Mouse (Mus musculus) induced T-regulatory cell, adult 2 months (primary cell): Measurements from ENCODE around the gene Snd1.
"Not testable (repeated sequence)": the region's sequence is repeated elsewhere in the genome, so short reads cannot be mapped to it uniquely, and the experiment has no call there.

Source experiments
- DNase-seq: peaks from one replicate; pipeline ENCODE4 v3.0.0-alpha.2; 2012; ENCODE audit warnings: low read depth

Gene Snd1

DNA sequence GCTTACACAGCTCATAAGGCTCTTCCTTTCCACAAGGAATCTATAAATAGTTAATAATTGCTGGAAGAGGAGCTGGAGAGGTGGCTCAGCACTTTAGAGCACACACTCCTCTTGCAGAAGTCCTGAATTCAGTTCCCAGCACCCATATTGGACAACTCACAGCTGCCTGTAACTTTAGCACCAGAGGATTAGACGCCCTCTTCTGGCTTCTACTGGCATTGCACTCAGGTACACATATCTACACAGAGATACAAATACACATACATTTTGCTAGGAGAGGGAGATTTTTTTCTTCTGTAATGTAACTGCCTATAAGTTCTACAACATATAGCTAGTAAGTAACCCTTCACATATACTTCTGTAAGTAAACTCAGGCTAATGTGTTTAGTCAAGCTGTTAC is 440.0 kb downstream of the Snd1 start:
- DNase-seq = peak; percentile 42

- no peak for DNase-seq
Measured at GRCm38 (mm10) chr6:28916630-28917029, 441.7 kb downstream of the Snd1 start.

DNA sequence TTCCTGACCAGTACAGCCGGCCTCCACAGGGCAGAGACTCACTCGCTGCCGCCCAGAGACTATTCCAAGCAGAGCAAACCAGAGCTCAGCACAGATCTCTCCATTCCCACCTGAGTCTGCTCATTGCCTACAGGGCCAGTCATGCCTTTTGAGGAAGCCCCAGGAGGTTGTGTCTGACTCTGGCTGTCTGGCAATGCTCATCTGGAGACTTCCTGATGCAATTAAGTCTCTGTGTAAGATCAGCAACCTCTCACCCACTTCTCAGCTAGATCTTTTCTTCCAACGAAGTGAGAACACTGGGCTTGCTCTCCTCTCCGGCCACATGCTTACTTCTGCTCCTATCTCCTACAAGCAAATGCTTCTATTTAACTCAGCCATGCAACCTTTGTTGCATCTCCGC is 444.4 kb downstream of the Snd1 start:
- DNase-seq = no peak

DNA sequence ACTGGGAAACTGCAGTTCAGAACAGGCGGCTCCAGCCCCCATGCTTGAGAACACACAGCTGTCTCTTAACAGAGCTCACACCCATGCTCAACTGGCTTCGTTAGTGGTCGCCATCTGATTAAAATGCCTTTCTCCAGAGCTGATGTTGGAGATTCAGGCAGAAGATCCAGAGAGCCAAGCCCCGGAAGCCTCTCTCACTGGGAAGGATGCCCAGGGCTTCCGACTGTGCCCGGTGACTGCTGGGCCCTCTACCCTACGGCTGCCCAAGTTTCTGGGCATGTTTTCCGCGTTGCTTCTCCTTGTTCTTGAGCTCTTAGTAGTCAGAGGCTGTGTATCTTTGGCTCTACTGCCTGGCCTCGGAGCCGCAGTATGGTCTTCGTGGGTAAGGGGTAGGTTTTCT is 447.4 kb downstream of the Snd1 start:
- no peak for DNase-seq

DNA sequence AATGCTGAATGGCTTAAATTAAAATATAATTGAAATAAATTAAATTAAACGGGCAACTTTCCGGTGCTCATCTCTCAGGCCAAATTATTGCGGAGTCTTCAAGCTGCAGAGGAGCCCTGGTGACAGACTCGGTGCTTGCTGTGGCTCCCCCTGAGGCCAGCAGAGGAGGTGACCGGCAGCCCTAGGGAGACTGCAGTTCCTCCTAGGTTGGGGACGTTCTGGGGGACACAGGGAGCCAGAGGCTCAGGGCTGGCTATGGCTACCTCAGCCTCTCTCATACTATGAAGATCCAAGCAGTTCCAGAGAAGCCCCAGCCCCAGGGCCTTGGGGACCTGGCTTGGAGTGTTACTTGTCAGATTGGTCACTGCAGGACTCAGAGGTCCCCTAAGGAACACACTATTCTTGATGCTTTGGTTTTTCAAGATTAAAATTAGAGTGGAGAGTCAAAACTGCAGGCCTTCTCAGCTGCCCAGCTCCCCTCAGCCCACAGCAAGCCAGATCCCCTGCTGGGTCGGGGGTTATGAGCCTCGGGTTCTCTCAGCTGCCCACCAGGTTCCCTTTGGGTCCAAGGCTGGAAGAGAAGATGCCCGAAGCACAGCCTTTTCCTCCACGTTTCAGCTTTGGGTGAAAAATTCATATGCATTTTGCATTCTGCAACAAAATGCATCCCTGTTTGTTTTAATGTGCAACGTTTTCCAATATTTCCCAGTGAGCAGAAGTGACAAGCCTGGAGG is 448.3 kb downstream of the Snd1 start:
- no peak for DNase-seq

- DNase-seq = no peak
Measured at GRCm38 (mm10) chr6:28923837-28924236, 448.9 kb downstream of the Snd1 start.

DNA sequence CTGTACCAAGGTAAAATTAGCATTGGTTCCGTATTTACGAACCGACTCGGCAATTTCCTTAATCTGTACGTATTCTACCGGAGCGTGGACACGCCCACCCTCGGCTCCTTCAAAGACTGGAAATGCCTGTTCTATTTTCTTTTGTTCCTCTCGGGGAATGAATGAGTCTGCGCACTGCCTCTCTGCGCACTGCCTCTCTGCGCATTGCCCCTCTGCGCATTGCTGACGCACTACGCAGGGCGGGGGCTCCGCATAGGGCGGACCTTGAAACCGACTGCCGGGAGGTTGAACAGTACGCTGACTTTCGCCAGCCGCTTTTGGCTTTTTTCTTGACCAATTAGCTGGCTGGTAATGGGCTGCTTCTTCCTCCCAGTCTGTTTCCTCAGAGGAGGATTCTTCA is 453.0 kb downstream of the Snd1 start:
- not testable (repeated sequence) for DNase-seq

DNA sequence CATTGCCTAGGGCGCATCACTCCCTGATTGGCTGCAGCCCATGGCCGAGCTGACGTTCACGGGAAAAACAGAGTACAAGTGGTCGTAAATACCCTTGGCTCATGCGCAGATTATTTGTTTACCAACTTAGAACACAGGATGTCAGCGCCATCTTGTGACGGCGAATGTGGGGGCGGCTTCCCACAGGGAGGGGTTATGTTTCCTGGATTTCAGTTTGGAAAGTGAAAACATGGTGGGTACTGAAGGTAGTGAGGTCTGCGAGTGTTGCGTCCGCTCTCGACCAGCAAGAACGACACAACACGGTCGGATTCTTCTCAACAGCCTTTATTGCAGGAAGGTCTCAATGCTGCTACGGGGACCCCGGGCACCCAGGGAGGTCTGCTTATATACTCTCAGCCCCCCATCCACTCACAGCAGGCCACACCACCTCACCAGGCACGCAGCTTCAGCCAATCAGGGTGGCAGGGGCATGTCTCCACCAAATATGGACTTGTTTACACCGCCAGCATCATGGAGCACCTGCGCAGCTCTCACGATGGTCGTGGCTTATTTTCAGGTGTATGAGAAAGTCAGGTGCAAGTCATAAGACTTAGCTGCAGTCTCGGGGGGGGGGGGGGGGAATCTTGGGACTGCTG is 454.3 kb downstream of the Snd1 start:
- DNase-seq = peak; percentile 72

DNA sequence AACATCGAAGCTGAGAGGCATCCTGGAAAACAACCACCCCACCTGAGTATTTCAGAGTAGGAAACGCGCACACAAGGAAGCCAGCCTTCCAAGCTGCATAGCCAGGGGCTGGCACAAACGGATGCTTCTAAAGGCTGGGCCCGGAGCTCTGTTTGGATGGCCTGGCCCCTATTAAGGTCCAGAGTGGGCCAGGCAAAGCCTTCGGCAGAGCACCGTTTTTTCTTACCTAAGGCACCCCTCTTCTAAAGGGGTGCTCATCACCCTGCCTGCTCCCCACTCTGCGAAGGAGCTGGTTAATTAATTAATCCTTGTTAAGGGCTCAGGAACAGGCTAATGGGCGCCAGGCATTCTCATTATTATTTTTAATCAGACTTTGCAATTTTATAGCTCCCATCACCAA is 456.3 kb downstream of the Snd1 start:
- no peak for DNase-seq

DNA sequence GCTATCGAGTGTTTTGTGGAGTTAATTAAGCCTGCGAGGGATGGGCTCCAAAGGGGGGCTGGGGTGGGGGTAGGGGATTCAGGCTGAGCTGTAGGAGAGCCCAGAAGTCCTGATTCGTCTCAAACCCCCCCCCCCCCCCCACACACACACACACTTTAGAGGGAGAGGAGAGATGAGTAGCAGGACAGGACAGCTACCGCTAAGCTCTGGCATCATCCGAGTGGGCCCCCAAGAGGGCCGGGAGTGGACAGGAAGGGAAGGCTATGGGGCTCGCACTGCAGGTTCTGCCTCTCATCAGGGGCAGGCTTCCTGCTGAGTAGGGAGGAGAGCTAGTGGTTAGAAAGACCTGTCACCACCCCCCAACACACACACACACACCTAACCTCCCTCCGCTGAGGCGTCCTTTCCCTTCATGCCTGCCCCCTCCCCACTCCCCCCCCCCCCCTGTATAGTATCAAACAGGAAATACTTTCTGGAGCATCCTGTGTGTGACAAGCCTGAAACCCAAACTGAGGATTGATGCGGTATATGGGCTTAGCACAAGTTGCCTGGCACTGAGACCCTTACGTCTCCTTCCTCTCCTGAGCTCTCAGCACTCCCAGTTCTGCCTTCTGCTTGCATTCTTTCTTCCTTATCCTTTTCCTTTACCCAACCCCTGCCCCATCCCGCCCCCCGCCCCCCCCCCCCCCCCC is 456.8 kb downstream of the Snd1 start:
- DNase-seq = peak; percentile 32

DNA sequence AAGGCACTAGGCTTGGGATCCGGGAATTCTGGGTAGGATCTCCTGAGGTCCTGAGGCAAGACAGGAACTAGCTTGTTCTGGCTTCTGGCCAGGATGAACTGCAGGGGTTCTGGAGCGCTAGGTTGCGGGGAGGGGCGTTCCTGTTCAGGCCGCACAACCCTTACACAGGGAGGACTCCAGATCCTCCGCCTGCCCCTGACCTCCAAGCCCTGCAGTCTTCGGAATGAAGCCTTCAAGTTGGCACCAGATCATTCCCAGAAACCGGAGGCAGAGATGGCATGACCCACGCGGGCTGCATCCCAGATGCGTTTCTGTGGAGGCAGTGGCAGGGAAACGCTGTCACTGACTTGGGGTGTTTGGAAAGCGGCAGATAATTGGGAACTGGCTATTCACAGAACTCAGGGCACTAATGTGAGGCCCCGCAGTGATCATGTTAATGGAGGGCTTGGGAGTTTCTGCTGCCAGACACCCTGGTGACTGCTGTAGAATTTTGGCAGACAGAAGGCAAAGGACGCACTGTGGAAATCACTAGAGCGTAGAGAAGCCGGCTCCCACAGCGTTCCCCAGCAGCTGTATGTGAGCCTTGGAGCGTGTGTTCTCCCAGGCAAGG is 457.5 kb downstream of the Snd1 start:
- no peak for DNase-seq

- DNase-seq = no peak
Measured at GRCm38 (mm10) chr6:28935736-28936135, 460.8 kb downstream of the Snd1 start.

DNA sequence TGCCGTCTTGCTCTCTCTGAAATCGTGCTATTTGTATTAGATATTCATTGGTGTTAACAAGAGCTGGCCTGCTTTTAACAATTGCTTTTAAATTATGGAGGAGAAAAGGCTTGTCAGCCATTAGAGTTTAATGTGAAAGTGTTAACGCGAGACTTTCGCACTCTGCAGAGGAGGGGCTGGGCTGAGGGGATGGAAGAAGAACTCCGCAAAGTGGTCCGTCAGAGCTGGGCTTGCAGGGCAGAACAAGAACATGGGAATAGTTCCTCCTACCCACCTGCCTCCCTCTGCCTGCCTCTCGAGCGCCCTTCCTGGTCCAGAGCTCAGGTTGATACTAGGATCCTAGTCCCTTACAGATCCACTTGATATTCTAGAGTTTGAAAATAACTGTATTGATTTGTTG is 472.3 kb downstream of the Snd1 start:
- DNase-seq = no peak

DNA sequence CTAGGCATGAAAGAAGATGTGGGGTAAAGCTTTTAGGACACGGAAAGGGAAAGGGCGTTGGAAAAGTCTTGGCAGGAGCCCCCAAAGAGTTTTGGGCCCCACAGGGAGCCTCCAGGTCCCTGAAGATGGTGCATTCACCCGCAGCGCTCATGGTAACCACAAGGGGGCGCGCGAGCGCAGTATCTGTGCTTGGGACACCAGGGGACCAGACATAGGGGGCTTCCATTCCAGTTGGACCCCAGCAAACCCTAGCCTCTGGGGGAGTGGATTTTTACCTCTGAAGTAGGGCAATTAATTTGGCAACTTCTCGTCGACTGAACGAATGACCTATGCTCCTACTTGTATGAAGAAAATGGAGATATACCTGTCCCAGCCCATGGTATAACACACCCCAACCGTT is 474.3 kb downstream of the Snd1 start:
- DNase-seq = peak; percentile 75

DNA sequence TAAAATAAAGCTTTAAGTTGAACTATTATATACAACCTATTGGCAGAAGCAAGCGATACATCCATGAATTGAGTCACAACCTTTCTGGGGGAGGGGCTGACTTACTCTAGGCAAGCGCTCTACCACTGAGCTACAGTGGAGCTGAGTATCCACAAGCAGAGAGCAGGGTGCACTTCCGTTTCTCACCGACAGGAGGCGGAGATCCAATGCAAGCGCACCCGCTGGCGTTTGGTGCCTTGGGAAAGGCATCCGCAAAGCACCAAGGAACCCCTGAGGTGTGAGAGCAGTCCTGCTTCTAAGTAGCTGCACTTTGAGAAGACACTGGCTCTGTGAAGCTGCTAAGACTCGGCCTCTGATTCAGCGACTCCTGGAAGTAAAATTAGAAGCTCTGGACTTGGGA is 480.6 kb downstream of the Snd1 start:
- DNase-seq = peak; percentile 63

- DNase-seq = no peak
Measured at GRCm38 (mm10) chr6:28957486-28957885, 482.5 kb downstream of the Snd1 start.

- no peak for DNase-seq
Measured at GRCm38 (mm10) chr6:28963178-28963577, 488.2 kb downstream of the Snd1 start.

DNA sequence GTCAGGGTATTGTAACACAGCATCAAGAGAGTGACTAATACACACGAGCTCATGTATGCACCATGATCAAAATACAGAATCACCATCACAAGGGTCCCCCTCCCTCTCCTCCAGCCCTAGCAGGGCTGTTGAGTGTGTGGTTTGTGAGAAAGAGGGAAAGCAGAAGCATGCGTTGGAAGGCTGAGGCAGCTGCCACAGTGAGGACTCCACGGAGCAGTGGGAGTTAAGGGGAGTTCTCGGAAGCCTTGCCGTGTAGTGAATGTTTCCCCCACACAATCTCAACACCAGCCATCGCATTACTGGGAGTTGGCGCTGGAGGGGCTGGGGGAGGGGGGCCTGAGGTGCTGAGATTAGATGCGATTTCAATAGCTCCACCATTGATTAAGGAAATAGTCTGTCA is 490.3 kb downstream of the Snd1 start:
- DNase-seq = no peak

GRCm38 (mm10) chr6:28969615-28970014 is 494.7 kb downstream of the Snd1 start:
- DNase-seq = no peak

DNA sequence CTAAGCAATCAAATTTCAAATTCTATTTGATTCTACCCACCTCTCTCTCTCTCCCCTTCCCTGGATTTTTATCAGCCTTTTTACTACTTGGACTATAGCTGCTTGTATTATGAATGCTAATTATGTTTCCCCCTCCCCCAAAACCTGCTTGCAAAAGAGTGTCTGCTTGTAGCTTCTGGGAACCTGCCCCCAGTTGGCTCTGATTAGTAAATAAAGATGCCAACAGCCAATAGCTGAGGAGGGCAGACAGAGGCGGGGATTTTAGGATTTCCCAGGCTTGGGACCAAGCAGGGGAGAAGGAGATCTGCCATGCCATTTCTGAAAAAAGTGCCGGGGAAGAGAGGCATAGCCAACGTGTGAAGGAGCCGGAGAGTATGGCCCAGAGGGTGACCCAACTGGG is 495.8 kb downstream of the Snd1 start:
- DNase-seq = no peak

- DNase-seq = no peak
Measured at GRCm38 (mm10) chr6:28974498-28974897, 499.6 kb downstream of the Snd1 start.

GRCm38 (mm10) chr6:28975106-28975505 is 500.2 kb downstream of the Snd1 start:
- DNase-seq = no peak

DNA sequence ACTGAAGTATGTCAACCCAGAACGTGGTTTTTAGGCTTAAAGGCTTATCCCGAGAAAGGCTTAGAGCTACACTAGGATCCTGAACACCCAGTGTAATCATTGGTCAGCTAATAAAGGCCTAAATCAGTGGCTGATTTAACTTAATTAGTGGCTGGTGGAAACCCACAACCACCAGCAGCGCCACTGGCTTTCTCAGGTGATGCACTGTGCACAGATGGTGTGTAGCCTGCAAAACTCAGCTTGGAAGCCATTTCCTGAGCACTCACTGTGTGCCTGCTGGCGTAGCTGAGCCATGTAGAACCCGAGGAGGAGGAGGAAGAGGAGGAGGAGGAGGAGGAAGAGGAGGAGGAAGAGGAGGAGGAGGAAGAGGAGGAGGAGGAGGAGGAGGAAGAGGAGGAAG is 503.1 kb downstream of the Snd1 start:
- no peak for DNase-seq
